Mouse (Mus musculus) forebrain, embryonic 13.5 days (tissue): ENCODE measurements at regions not wholly inside any gene's neighbourhood (a gene's known extent, or its start where the extent isn't known, plus 50 kb on each side); places are given as distances from the start of the nearest gene placed in this dataset.
A peak's percentile ranks its signal among the peaks of the same experiment; 100 is the strongest.
"Not testable (repeated sequence)": the region's sequence is repeated elsewhere in the genome, so short reads cannot be mapped to it uniquely, and the experiment has no call there.

ENCODE experiments used
- ATAC-seq: fragments of 200-750 bp; cut with Nextera tagmentation; 2 replicates; pipeline ENCODE4 v1.8.0; 2017
- H3K27ac ChIP-seq: fragments of 300-500 bp; sonication (generic); 2 replicates; pipeline ENCODE4 v1.5.1; 2015; ENCODE audit warnings: inconsistent platforms, mild to moderate bottlenecking, moderate library complexity
- H3K27me3 ChIP-seq: fragments of 300-500 bp; sonication (generic); 2 replicates; pipeline ENCODE4 v1.6.1; 2015; ENCODE audit warnings: mild to moderate bottlenecking, inconsistent platforms
- H3K36me3 ChIP-seq: fragments of 300-500 bp; sonication (generic); 2 replicates; pipeline ENCODE4 v1.6.1; 2015; ENCODE audit warnings: mild to moderate bottlenecking, inconsistent platforms; ENCODE audit not compliant: poor library complexity, severe bottlenecking
- H3K4me1 ChIP-seq: fragments of 300-500 bp; sonication (generic); 2 replicates; pipeline ENCODE4 v1.6.1; 2015; ENCODE audit warnings: inconsistent platforms
- H3K4me2 ChIP-seq: fragments of 300-500 bp; sonication (generic); 2 replicates; pipeline ENCODE4 v1.6.1; 2015; ENCODE audit warnings: inconsistent platforms, mild to moderate bottlenecking, moderate library complexity
- H3K4me3 ChIP-seq: fragments of 300-500 bp; sonication (generic); 2 replicates; pipeline ENCODE4 v1.5.1; 2015; ENCODE audit warnings: mild to moderate bottlenecking, inconsistent platforms
- H3K9ac ChIP-seq: fragments of 300-500 bp; sonication (generic); 2 replicates; pipeline ENCODE4 v1.6.1; 2015; ENCODE audit warnings: mild to moderate bottlenecking, inconsistent platforms
- H3K9me3 ChIP-seq: fragments of 300-500 bp; sonication (generic); replicated peaks from 2 replicates; pipeline ENCODE4 v1.6.1; 2016; ENCODE audit warnings: inconsistent platforms
- WGBS: fragments of 180-500 bp; shearing (Covaris S2); methylation state at CpG from one replicate; pipeline ENCODE4 v1.1.7; 2015; 5-methylcytosine and 5-hydroxymethylcytosine counted together

- no peak overlapping the region for H3K4me3 ChIP-seq
- no peak overlapping the region for H3K27ac ChIP-seq
- H3K4me2 ChIP-seq = no peak overlapping the region
- 60% methylated on average over 3 of the region's 3 CpGs for WGBS
- ATAC-seq = no peak
- no peaks in the 10 kb centered on the region for H3K4me1 ChIP-seq
- H3K27me3 ChIP-seq = no peaks in the 10 kb centered on the region
- no peaks in the 10 kb centered on the region for H3K9me3 ChIP-seq
- H3K36me3 ChIP-seq = no peaks in the 10 kb centered on the region
- H3K9ac ChIP-seq = no peak overlapping the region
Measured at GRCm38 (mm10) chr8:113490891-113491290, 144.5 kb upstream of the Mon1b start.

GRCm38 (mm10) chr8:113496896-113497295 is 138.5 kb upstream of the Mon1b start:
- no peak overlapping the region for H3K4me2 ChIP-seq
- no peaks in the 10 kb centered on the region for H3K27me3 ChIP-seq
- no peaks in the 10 kb centered on the region for H3K4me1 ChIP-seq
- no peak overlapping the region for H3K4me3 ChIP-seq
- no peaks in the 10 kb centered on the region for H3K36me3 ChIP-seq
- ATAC-seq = no peak
- 90% methylated on average over 12 of the region's 12 CpGs for WGBS
- H3K9ac ChIP-seq = no peak overlapping the region
- H3K9me3 ChIP-seq = no peaks in the 10 kb centered on the region
- H3K27ac ChIP-seq = no peak overlapping the region

- Histone ChIP-seq H3K4me2 (no peak overlapping the region), H3K4me3 (no peak overlapping the region), H3K4me1 (no peaks in the 10 kb centered on the region), H3K27ac (no peak overlapping the region), H3K9ac (no peak overlapping the region), H3K36me3 (no peaks in the 10 kb centered on the region), H3K9me3 (no peaks in the 10 kb centered on the region), H3K27me3 (no peaks in the 10 kb centered on the region)
- 63% methylated on average over 4 of the region's 4 CpGs for WGBS
- ATAC-seq = no peak
Measured at GRCm38 (mm10) chr8:113502671-113503070, 132.7 kb upstream of the Mon1b start.

GRCm38 (mm10) chr8:113512856-113513255 is 122.5 kb upstream of the Mon1b start:
- Histone ChIP-seq H3K4me3 (no peak overlapping the region), H3K36me3 (no peaks in the 10 kb centered on the region), H3K9ac (no peak overlapping the region), H3K4me2 (no peak overlapping the region), H3K27ac (no peak overlapping the region), H3K4me1 (peaks cover 9% of the 10 kb centered on the region), H3K27me3 (no peaks in the 10 kb centered on the region), H3K9me3 (no peaks in the 10 kb centered on the region; the same call in 1 of the 2 replicates)
- ATAC-seq = no peak
- WGBS = 92% methylated on average over 4 of the region's 4 CpGs

GRCm38 (mm10) chr8:113513886-113514730 is 121.3 kb upstream of the Mon1b start:
- H3K36me3 ChIP-seq = no peaks in the 10 kb centered on the region
- no peaks in the 10 kb centered on the region for H3K27me3 ChIP-seq
- no peak overlapping the region for H3K27ac ChIP-seq
- H3K4me3 ChIP-seq = no peak overlapping the region
- no peak for ATAC-seq
- H3K4me1 ChIP-seq = peaks cover 9% of the 10 kb centered on the region
- H3K9ac ChIP-seq = no peak overlapping the region
- no peaks in the 10 kb centered on the region; the same call in 1 of the 2 replicates for H3K9me3 ChIP-seq
- 49% methylated on average over 14 of the region's 14 CpGs for WGBS
- no peak overlapping the region for H3K4me2 ChIP-seq

GRCm38 (mm10) chr8:113514731-113515375 is 120.5 kb upstream of the Mon1b start:
- WGBS = 45% methylated on average over 4 of the region's 4 CpGs
- not testable (repeated sequence) for H3K9ac ChIP-seq

GRCm38 (mm10) chr8:113516176-113516575 is 119.2 kb upstream of the Mon1b start:
- Histone ChIP-seq H3K27ac (no peak overlapping the region), H3K27me3 (no peaks in the 10 kb centered on the region), H3K4me2 (no peak overlapping the region), H3K9me3 (no peaks in the 10 kb centered on the region; the same call in 1 of the 2 replicates), H3K4me3 (no peak overlapping the region), H3K4me1 (peaks cover 9% of the 10 kb centered on the region), H3K9ac (no peak overlapping the region), H3K36me3 (no peaks in the 10 kb centered on the region)
- WGBS = 91% methylated on average over 7 of the region's 7 CpGs
- ATAC-seq = no peak

More at GRCm38 (mm10) chr8:113514731-113515375, 120.5 kb upstream of the Mon1b start:
- H3K4me2 ChIP-seq, H3K4me1 ChIP-seq, H3K27ac ChIP-seq, H3K27me3 ChIP-seq, ATAC-seq, H3K36me3 ChIP-seq, H3K9me3 ChIP-seq, H3K4me3 ChIP-seq: not testable (repeated sequence)

GRCm38 (mm10) chr8:113517912-113518311 is 117.5 kb upstream of the Mon1b start:
- ATAC-seq = no peak

GRCm38 (mm10) chr8:113523561-113523960 is 111.8 kb upstream of the Mon1b start:
- WGBS = 85% methylated on average over 1 of the region's 1 CpGs
- Histone ChIP-seq H3K9me3 (no peaks in the 10 kb centered on the region), H3K4me3 (no peak overlapping the region), H3K4me2 (no peak overlapping the region), H3K27ac (no peak overlapping the region), H3K36me3 (no peaks in the 10 kb centered on the region), H3K27me3 (no peaks in the 10 kb centered on the region), H3K9ac (no peak overlapping the region), H3K4me1 (no peaks in the 10 kb centered on the region)
- ATAC-seq = no peak

More at GRCm38 (mm10) chr8:113517912-113518311, 117.5 kb upstream of the Mon1b start:
- 80% methylated on average over 1 of the region's 1 CpGs for WGBS
- no peak overlapping the region for H3K9ac ChIP-seq
- no peaks in the 10 kb centered on the region; the same call in 1 of the 2 replicates for H3K9me3 ChIP-seq
- no peak overlapping the region for H3K27ac ChIP-seq
- H3K4me2 ChIP-seq = no peak overlapping the region
- H3K36me3 ChIP-seq = no peaks in the 10 kb centered on the region
- no peak overlapping the region for H3K4me3 ChIP-seq
- peaks cover 9% of the 10 kb centered on the region for H3K4me1 ChIP-seq
- no peaks in the 10 kb centered on the region for H3K27me3 ChIP-seq

- ATAC-seq = 0 out of 2 replicates have a peak, but pooled peaks have one; percentile 10
- no peaks in the 10 kb centered on the region for H3K27me3 ChIP-seq
- WGBS = 79% methylated on average over 10 of the region's 10 CpGs
- no peaks in the 10 kb centered on the region for H3K36me3 ChIP-seq
- H3K4me3 ChIP-seq = no peak overlapping the region
- H3K9me3 ChIP-seq = no peaks in the 10 kb centered on the region
- no peak overlapping the region for H3K27ac ChIP-seq
- H3K9ac ChIP-seq = no peak overlapping the region
- H3K4me1 ChIP-seq = no peaks in the 10 kb centered on the region
- no peak overlapping the region for H3K4me2 ChIP-seq
Measured at GRCm38 (mm10) chr8:113531116-113531665, 104.2 kb upstream of the Mon1b start.

GRCm38 (mm10) chr8:113532881-113533280 is 102.5 kb upstream of the Mon1b start:
- Histone ChIP-seq H3K9me3 (no peaks in the 10 kb centered on the region), H3K36me3 (no peaks in the 10 kb centered on the region), H3K4me1 (no peaks in the 10 kb centered on the region), H3K4me2 (no peak overlapping the region), H3K4me3 (no peak overlapping the region), H3K27ac (no peak overlapping the region), H3K27me3 (no peaks in the 10 kb centered on the region), H3K9ac (no peak overlapping the region)
- WGBS = 61% methylated on average over 4 of the region's 4 CpGs
- ATAC-seq = no peak

GRCm38 (mm10) chr8:113541437-113541836 is 94.0 kb upstream of the Mon1b start:
- no peak overlapping the region for H3K4me3 ChIP-seq
- no peak overlapping the region for H3K9ac ChIP-seq
- H3K4me2 ChIP-seq = no peak overlapping the region
- no peak for ATAC-seq
- H3K36me3 ChIP-seq = no peaks in the 10 kb centered on the region
- H3K27ac ChIP-seq = no peak overlapping the region
- 89% methylated on average over 6 of the region's 6 CpGs for WGBS
- no peaks in the 10 kb centered on the region for H3K4me1 ChIP-seq
- H3K27me3 ChIP-seq = no peaks in the 10 kb centered on the region
- no peaks in the 10 kb centered on the region for H3K9me3 ChIP-seq
